Mouse (Mus musculus) liver, embryonic 15.5 days (tissue): ENCODE data around the gene Ginm1. TPM values are rescaled to one million over a fixed set of nuclear protein-coding genes. Genes with fewer than 3 reads are reported as not detected.
A peak's percentile ranks its signal among the peaks of the same experiment; 100 is the strongest.
"Not testable (repeated sequence)": the region's sequence is repeated elsewhere in the genome, so short reads cannot be mapped to it uniquely, and the experiment has no call there.

Experiments used
- ATAC-seq: fragments of 200-750 bp; cut with Nextera tagmentation; 2 replicates; pipeline ENCODE4 v1.8.0; 2017; ENCODE audit warnings: moderate number of reproducible peaks, mild to moderate bottlenecking, moderate library complexity; ENCODE audit not compliant: insufficient read depth
- H3K27ac ChIP-seq: fragments of 300-500 bp; sonication (generic); replicated peaks from 2 replicates; pipeline ENCODE4 v1.5.1; 2015; ENCODE audit warnings: mild to moderate bottlenecking, inconsistent platforms
- H3K27me3 ChIP-seq: fragments of 300-500 bp; sonication (generic); 2 replicates; pipeline ENCODE4 v1.6.1; 2015; ENCODE audit warnings: mild to moderate bottlenecking, inconsistent platforms
- H3K36me3 ChIP-seq: fragments of 300-500 bp; sonication (generic); replicated peaks from 2 replicates; pipeline ENCODE4 v1.6.1; 2015; ENCODE audit warnings: moderate library complexity, mild to moderate bottlenecking, inconsistent platforms
- H3K4me1 ChIP-seq: fragments of 300-500 bp; sonication (generic); replicated peaks from 2 replicates; pipeline ENCODE4 v1.6.1; 2015; ENCODE audit warnings: inconsistent platforms
- H3K4me2 ChIP-seq: fragments of 300-500 bp; sonication (generic); 2 replicates; pipeline ENCODE4 v1.6.1; 2015; ENCODE audit warnings: moderate library complexity, mild to moderate bottlenecking, inconsistent platforms
- H3K4me3 ChIP-seq: fragments of 300-500 bp; sonication (generic); replicated peaks from 2 replicates; pipeline ENCODE4 v1.5.1; 2015; ENCODE audit warnings: mild to moderate bottlenecking, inconsistent platforms
- H3K9ac ChIP-seq: fragments of 300-500 bp; sonication (generic); 2 replicates; pipeline ENCODE4 v1.6.1; 2015; ENCODE audit warnings: moderate library complexity, mild to moderate bottlenecking, inconsistent platforms
- H3K9me3 ChIP-seq: fragments of 300-500 bp; sonication (generic); replicated peaks from 2 replicates; pipeline ENCODE4 v1.6.1; 2016; ENCODE audit warnings: inconsistent platforms
- WGBS: fragments of 180-500 bp; shearing (Covaris S2); methylation state at CpG from one replicate; pipeline ENCODE4 v1.1.7; 2015; ENCODE audit warnings: mixed read lengths; ENCODE audit not compliant: insufficient replicate concordance; 5-methylcytosine and 5-hydroxymethylcytosine counted together
- polyA plus RNA-seq: library from polyadenylated mRNA; unstranded; fragments of >200 nt; fragmentation: Nextera tagmentation; extraction: Ambion mirVana; gene quantifications from 2 replicates; pipeline ENCODE4 v1.2.1, GENCODE M21; 2015

Gene Ginm1
- polyA plus RNA-seq, 1 experiment from 2014 or later, result 29.0 TPM

DNA sequence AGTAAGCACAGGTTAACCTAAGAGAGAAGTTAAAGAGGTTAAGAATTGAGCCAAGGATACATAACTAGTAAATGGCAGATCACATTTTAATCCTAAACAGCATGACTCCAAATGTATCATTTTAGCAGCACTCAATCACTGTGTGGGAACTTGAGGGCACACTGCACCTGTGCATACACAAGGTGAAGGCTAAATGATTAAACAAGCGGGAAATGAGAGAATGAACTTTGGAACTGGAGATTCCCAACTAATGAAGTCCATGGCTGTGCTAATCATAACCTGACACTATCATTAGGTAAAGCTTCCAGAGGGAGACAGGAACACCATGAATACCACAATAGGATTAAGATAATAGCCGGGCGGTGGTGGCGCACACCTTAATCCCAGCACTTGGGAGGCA lies 20.3 kb downstream of the Ginm1 start:
- Histone ChIP-seq H3K36me3 (peaks cover 62% of the 10 kb centered on the region), H3K4me2 (no peak overlapping the region), H3K27ac (no peak overlapping the region), H3K4me3 (no peak overlapping the region), H3K4me1 (no peaks in the 10 kb centered on the region), H3K9ac (no peak overlapping the region), H3K9me3 (no peaks in the 10 kb centered on the region), H3K27me3 (no peaks in the 10 kb centered on the region)
- no peak for ATAC-seq
- WGBS, result 88% methylated on average over 4 of the region's 4 CpGs

DNA sequence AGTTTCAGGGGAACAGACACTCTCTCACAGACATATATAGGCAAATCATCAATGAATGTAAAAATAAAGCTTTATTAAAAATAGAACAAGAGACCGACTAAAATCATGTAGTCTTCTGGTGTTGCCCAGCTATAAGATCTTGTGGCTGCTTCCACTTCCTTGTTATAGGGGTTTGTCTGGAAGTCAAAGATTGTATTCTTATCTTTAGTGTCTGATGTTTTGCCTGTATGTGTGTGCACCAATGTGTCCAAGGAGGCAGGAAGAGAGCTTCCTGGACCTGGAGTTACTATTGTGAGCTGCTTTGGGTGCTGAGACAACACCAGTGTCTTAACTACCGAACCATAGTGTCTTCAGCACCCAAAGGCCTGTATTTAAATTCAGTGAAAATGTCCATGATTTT lies 35.1 kb downstream of the Ginm1 start:
- H3K27ac ChIP-seq, result no peak overlapping the region
- no peak overlapping the region for H3K4me3 ChIP-seq
- no peaks in the 10 kb centered on the region for H3K27me3 ChIP-seq
- no peaks in the 10 kb centered on the region for H3K9me3 ChIP-seq
- H3K4me2 ChIP-seq, result no peak overlapping the region
- no peak for ATAC-seq
- WGBS, result 30% methylated on average over 2 of the region's 2 CpGs
- H3K9ac ChIP-seq, result no peak overlapping the region
- no peaks in the 10 kb centered on the region for H3K4me1 ChIP-seq
- peaks cover 51% of the 10 kb centered on the region for H3K36me3 ChIP-seq

- Histone ChIP-seq H3K9me3 (no peaks in the 10 kb centered on the region), H3K4me3 (no peak overlapping the region), H3K9ac (no peak overlapping the region), H3K36me3 (peaks cover 61% of the 10 kb centered on the region), H3K4me1 (no peaks in the 10 kb centered on the region), H3K27me3 (no peaks in the 10 kb centered on the region), H3K27ac (no peak overlapping the region), H3K4me2 (no peak overlapping the region)
- WGBS, result 62% methylated on average over 6 of the region's 6 CpGs
- no peak for ATAC-seq
Observed at GRCm38 (mm10) chr10:7748752-7749151, 43.9 kb downstream of the Ginm1 start.

GRCm38 (mm10) chr10:7745528-7745927 lies 47.1 kb downstream of the Ginm1 start:
- not testable (repeated sequence) for H3K4me1 ChIP-seq, H3K4me3 ChIP-seq, H3K9ac ChIP-seq, H3K9me3 ChIP-seq, ATAC-seq, H3K27me3 ChIP-seq, H3K4me2 ChIP-seq, H3K27ac ChIP-seq
- peaks cover 62% of the 10 kb centered on the region for H3K36me3 ChIP-seq
- WGBS, result 87% methylated on average over 6 of the region's 6 CpGs

DNA sequence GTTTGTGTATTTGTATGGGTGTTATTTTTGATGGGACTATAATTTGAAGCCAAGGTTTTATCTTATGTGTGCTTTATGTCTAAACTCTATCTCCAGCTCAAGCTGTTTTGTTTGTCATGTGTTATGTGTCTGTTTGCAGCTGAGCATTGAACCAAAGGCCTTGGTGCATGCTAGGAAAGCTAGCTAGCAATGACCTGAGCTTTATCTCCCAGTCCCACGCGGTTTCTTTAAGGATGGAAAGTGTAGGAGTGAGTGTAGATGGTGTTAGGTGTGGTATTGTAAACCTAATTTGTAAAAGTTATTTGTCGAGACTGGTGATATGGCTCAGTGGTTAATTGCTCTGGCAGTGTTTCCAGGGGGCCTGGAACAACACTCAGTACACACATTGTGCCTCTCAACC lies 54.7 kb downstream of the Ginm1 start:
- H3K4me1 ChIP-seq, result peaks cover 24% of the 10 kb centered on the region
- no peak overlapping the region for H3K4me2 ChIP-seq
- WGBS, result 34% methylated on average over 3 of the region's 3 CpGs
- no peaks in the 10 kb centered on the region for H3K9me3 ChIP-seq
- H3K4me3 ChIP-seq, result no peak overlapping the region
- H3K9ac ChIP-seq, result no peak overlapping the region
- H3K27me3 ChIP-seq, result no peaks in the 10 kb centered on the region
- H3K27ac ChIP-seq, result peak overlapping the region; percentile 46; the same call in 1 of the 2 replicates
- peaks cover 15% of the 10 kb centered on the region for H3K36me3 ChIP-seq
- ATAC-seq, result peak; percentile 58; the same call in 1 of the 2 replicates

DNA sequence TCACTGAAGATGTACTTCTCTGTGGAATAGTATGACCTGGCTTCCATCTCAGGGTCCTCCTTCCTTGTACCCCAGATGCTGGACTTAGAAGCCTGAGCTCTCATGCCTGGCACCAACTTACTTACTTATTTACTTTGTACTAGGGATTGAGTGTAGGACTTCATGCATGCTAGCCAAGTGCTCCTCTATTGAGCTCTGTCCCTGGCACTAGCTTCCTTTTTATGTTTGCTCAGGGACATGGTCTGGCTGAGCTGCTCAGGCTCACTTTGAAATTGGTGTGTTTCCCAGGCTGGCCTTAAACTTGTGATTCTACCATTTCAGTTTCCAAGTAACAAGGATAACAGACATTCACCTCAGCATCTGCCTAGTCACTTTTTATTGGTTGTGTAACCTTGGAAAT lies 55.5 kb downstream of the Ginm1 start:
- peaks cover 11% of the 10 kb centered on the region for H3K36me3 ChIP-seq
- no peak for ATAC-seq
- no peaks in the 10 kb centered on the region for H3K9me3 ChIP-seq
- H3K4me1 ChIP-seq, result peaks cover 24% of the 10 kb centered on the region
- no peaks in the 10 kb centered on the region for H3K27me3 ChIP-seq
- no peak overlapping the region for H3K4me2 ChIP-seq
- no peak overlapping the region for H3K4me3 ChIP-seq
- H3K27ac ChIP-seq, result no peak overlapping the region
- no peak overlapping the region for H3K9ac ChIP-seq

DNA sequence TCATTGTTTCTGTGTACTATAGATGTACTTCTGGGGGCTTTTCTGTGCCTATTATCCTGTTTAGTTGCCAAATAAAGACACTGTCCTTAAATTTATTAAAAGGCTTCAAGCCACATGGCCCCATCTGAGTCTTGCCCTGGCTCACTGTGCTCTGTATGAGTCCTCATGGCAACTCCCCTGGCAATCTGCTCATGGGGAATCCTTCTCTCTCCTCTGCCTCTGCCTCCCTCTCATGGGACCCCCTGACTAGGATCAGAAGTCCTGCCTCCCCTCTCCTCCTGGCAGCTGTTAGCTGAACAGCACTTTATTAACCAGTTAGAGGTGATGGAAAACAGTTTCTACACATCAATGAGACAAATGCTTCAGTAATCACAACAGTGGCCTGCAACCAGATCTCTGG lies 61.0 kb downstream of the Ginm1 start:
- no peak for ATAC-seq
- H3K9me3 ChIP-seq, result no peaks in the 10 kb centered on the region
- no peak overlapping the region for H3K4me3 ChIP-seq
- H3K4me1 ChIP-seq, result peaks cover 29% of the 10 kb centered on the region
- no peaks in the 10 kb centered on the region for H3K27me3 ChIP-seq
- no peak overlapping the region for H3K9ac ChIP-seq
- no peak overlapping the region for H3K27ac ChIP-seq
- H3K36me3 ChIP-seq, result no peaks in the 10 kb centered on the region
- H3K4me2 ChIP-seq, result no peak overlapping the region

DNA sequence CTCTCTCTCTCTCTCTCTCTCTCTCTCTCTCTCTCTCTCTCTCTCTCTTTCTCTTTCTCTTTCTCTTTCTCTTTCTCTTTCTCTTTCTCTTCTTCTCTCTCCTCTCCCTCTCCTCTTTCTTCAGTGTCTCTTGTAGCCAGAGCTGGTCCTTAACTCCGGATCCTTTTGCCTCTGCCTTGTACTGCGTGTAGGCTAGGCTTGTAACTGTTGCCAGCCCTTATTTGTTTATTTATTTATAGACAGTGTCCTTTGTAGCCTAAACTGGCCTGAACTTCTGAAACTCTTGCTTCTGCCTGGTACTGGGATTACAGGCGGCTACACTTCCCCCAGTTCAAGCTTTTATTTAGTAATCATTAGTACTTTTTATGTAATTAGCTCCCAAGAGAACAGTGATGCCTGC lies 65.6 kb downstream of the Ginm1 start:
- Histone ChIP-seq H3K27ac (no peak overlapping the region), H3K4me2 (peak overlapping the region; percentile 90), H3K36me3 (no peaks in the 10 kb centered on the region), H3K9ac (peak overlapping the region; percentile 63), H3K4me1 (peaks cover 24% of the 10 kb centered on the region), H3K9me3 (no peaks in the 10 kb centered on the region), H3K4me3 (peak overlapping the region; percentile 76), H3K27me3 (no peaks in the 10 kb centered on the region)
- WGBS, result 16% methylated on average over 3 of the region's 3 CpGs
- ATAC-seq, result no peak

- no peaks in the 10 kb centered on the region for H3K27me3 ChIP-seq
Observed at GRCm38 (mm10) chr10:7726501-7726812, 66.2 kb downstream of the Ginm1 start.

GRCm38 (mm10) chr10:7725751-7726500 lies 66.7 kb downstream of the Ginm1 start, which contains the start of gene Katna1:
Gene Katna1 (plus strand): TSS chr10:7726000.
- Histone ChIP-seq H3K27me3 (no peaks in the 10 kb centered on the region), H3K9ac (peak within 1 kb of the TSS; percentile 63), H3K4me2 (peak within 1 kb of the TSS; percentile 90), H3K4me1 (peaks cover 24% of the 10 kb centered on the region), H3K36me3 (no peaks in the 10 kb centered on the region), H3K4me3 (peak within 1 kb of the TSS; percentile 76), H3K9me3 (no peaks in the 10 kb centered on the region), H3K27ac (peak within 1 kb of the TSS; percentile 82)
- WGBS, result under 1% methylated on average over 49 of the region's 49 CpGs
- peak; percentile 96 for ATAC-seq

More at GRCm38 (mm10) chr10:7726501-7726812, 66.2 kb downstream of the Ginm1 start:
- Histone ChIP-seq H3K4me3 (peak overlapping the region; percentile 76), H3K27ac (peak overlapping the region; percentile 82), H3K9ac (peak overlapping the region; percentile 63), H3K9me3 (no peaks in the 10 kb centered on the region), H3K4me2 (peak overlapping the region; percentile 90), H3K4me1 (peaks cover 24% of the 10 kb centered on the region), H3K36me3 (no peaks in the 10 kb centered on the region)
- WGBS, result 2% methylated on average over 8 of the region's 8 CpGs
- no peak for ATAC-seq
